Mouse (Mus musculus) naive thymus-derived CD4-positive, alpha-beta T cell, adult 2 months (primary cell): ENCODE measurements at regions not wholly inside any gene's neighbourhood (a gene's known extent, or its start where the extent isn't known, plus 50 kb on each side); places are given as distances from the start of the nearest gene placed in this dataset.

ENCODE experiments used
- DNase-seq: peaks from one replicate; pipeline ENCODE4 v3.0.0-alpha.2; 2011; ENCODE audit warnings: low read depth

GRCm38 (mm10) chr19:16075512-16076086, 57.0 kb upstream of the Gnaq start:
- DNase-seq: no peak

- DNase-seq: no peak
Measured at GRCm38 (mm10) chr19:16075026-16075425, 57.6 kb upstream of the Gnaq start.

- DNase-seq: no peak
Measured at GRCm38 (mm10) chr19:16067314-16067713, 65.3 kb upstream of the Gnaq start.

GRCm38 (mm10) chr19:16064911-16065310, 67.7 kb upstream of the Gnaq start:
- DNase-seq: no peak

- peak; percentile 75 for DNase-seq
Measured at GRCm38 (mm10) chr19:16063916-16064580, 68.6 kb upstream of the Gnaq start.

GRCm38 (mm10) chr19:16063533-16063915, 69.1 kb upstream of the Gnaq start:
- DNase-seq: no peak

GRCm38 (mm10) chr19:16061821-16062220, 70.8 kb upstream of the Gnaq start:
- DNase-seq: no peak

- no peak for DNase-seq
Measured at GRCm38 (mm10) chr19:16059026-16059425, 73.6 kb upstream of the Gnaq start.

GRCm38 (mm10) chr19:16050220-16051055, 65.6 kb upstream of the Cep78 start:
- DNase-seq: peak; percentile 29

- peak; percentile 35 for DNase-seq
Measured at GRCm38 (mm10) chr19:16049646-16050045, 64.9 kb upstream of the Cep78 start.

- no peak for DNase-seq
Measured at GRCm38 (mm10) chr19:16046977-16047376, 62.2 kb upstream of the Cep78 start.

- DNase-seq: no peak
Measured at GRCm38 (mm10) chr19:16045261-16045660, 60.5 kb upstream of the Cep78 start.

GRCm38 (mm10) chr19:16044169-16044568, 59.4 kb upstream of the Cep78 start:
- DNase-seq: no peak

GRCm38 (mm10) chr19:16043007-16043406, 58.2 kb upstream of the Cep78 start:
- no peak for DNase-seq

GRCm38 (mm10) chr19:16041891-16042290, 57.1 kb upstream of the Cep78 start:
- no peak for DNase-seq

GRCm38 (mm10) chr19:16037806-16038205, 53.0 kb upstream of the Cep78 start:
- no peak for DNase-seq
